Mouse (Mus musculus): ENCODE results near the gene Slc30a9.

Gene Slc30a9

GRCm38 (mm10) chr5:67306698-67307521, at the start of gene Slc30a9:
Gene Slc30a9, plus strand, starts transcription at chr5:67306955.
- DNase-seq (ENCODE audit: low spot score): peak; percentile 92

GRCm38 (mm10) chr5:67258473-67258872, 48.3 kb upstream of the Slc30a9 start:
- DNase-seq (ENCODE audit: low spot score): no peak

- no peak for DNase-seq (ENCODE audit: low spot score)
Observed at GRCm38 (mm10) chr5:67260159-67260530, 46.6 kb upstream of the Slc30a9 start.

- DNase-seq (ENCODE audit: low spot score): peak; percentile 94
Observed at GRCm38 (mm10) chr5:67260531-67261371, 46.0 kb upstream of the Slc30a9 start, which contains the start of gene Tmem33. Gene Tmem33, plus strand, starts transcription at chr5:67260565.

GRCm38 (mm10) chr5:67262964-67263363, 43.8 kb upstream of the Slc30a9 start:
- no peak for DNase-seq (ENCODE audit: low spot score)

- no peak for DNase-seq (ENCODE audit: low spot score)
Observed at GRCm38 (mm10) chr5:67266106-67266505, 40.6 kb upstream of the Slc30a9 start.

GRCm38 (mm10) chr5:67269309-67269708, 37.4 kb upstream of the Slc30a9 start:
- no peak for DNase-seq (ENCODE audit: low spot score)

- DNase-seq (ENCODE audit: low spot score): peak; percentile 23
Observed at GRCm38 (mm10) chr5:67279407-67279806, 27.3 kb upstream of the Slc30a9 start.

- DNase-seq (ENCODE audit: low spot score): no peak
Observed at GRCm38 (mm10) chr5:67279840-67280239, 26.9 kb upstream of the Slc30a9 start.

- no peak for DNase-seq (ENCODE audit: low spot score)
Observed at GRCm38 (mm10) chr5:67280400-67280799, 26.4 kb upstream of the Slc30a9 start.

GRCm38 (mm10) chr5:67295029-67295428, 11.7 kb upstream of the Slc30a9 start:
- no peak for DNase-seq (ENCODE audit: low spot score)

GRCm38 (mm10) chr5:67295682-67296081, 11.1 kb upstream of the Slc30a9 start:
- no peak for DNase-seq (ENCODE audit: low spot score)

GRCm38 (mm10) chr5:67296171-67296570, 10.6 kb upstream of the Slc30a9 start:
- no peak for DNase-seq (ENCODE audit: low spot score)

- DNase-seq (ENCODE audit: low spot score): no peak
Observed at GRCm38 (mm10) chr5:67297026-67297813, 9.5 kb upstream of the Slc30a9 start.

GRCm38 (mm10) chr5:67299847-67300412, 6.8 kb upstream of the Slc30a9 start:
- no peak for DNase-seq (ENCODE audit: low spot score)

- DNase-seq (ENCODE audit: low spot score): no peak
Observed at GRCm38 (mm10) chr5:67300926-67301597, 5.7 kb upstream of the Slc30a9 start.

GRCm38 (mm10) chr5:67301722-67302331, 4.9 kb upstream of the Slc30a9 start:
- DNase-seq (ENCODE audit: low spot score): no peak

- DNase-seq (ENCODE audit: low spot score): no peak
Observed at GRCm38 (mm10) chr5:67303816-67304215, 2.9 kb upstream of the Slc30a9 start.

- no peak for DNase-seq (ENCODE audit: low spot score)
Observed at GRCm38 (mm10) chr5:67307659-67308222, 986 bp downstream of the Slc30a9 start.

GRCm38 (mm10) chr5:67311811-67312521, 5.2 kb downstream of the Slc30a9 start:
- no peak for DNase-seq (ENCODE audit: low spot score)

Measured in urinary bladder, postnatal 14 days (tissue).